Mouse (Mus musculus): ENCODE data around the gene Cyb5b. TPM values are rescaled to one million over a fixed set of nuclear protein-coding genes. Genes with fewer than 3 reads are reported as not detected.

Gene Cyb5b
- polyA plus RNA-seq, 1 experiment, result 0.57 TPM

GRCm38 (mm10) chr8:107139704-107140470, 10.6 kb upstream of the Cyb5b start:
- Histone ChIP-seq H3K4me3 (replicated peaks) (no peak overlapping the region), H3K36me3 (ENCODE audit: control insufficient read depth) (no peaks in the 10 kb centered on the region)
- TF ChIP-seq TAL1 (IDR thresholded peaks at IDR 0.05; ENCODE audit: low read length), result no peak

GRCm38 (mm10) chr8:107142539-107142938, 7.9 kb upstream of the Cyb5b start:
- no peaks in the 10 kb centered on the region for H3K36me3 ChIP-seq (ENCODE audit: control insufficient read depth)
- H3K4me1 ChIP-seq (ENCODE audit: control insufficient read depth), result peaks cover 10% of the 10 kb centered on the region
- no peak for TF ChIP-seq TAL1 (IDR thresholded peaks at IDR 0.05; ENCODE audit: low read length)
- H3K4me3 ChIP-seq (replicated peaks), result no peak overlapping the region
- no peaks in the 10 kb centered on the region for H3K9me3 ChIP-seq (ENCODE audit: control insufficient read depth, low read length)
- no peaks in the 10 kb centered on the region for H3K27me3 ChIP-seq (ENCODE audit: control insufficient read depth)

More at GRCm38 (mm10) chr8:107139704-107140470, 10.6 kb upstream of the Cyb5b start:
- peaks cover 10% of the 10 kb centered on the region for H3K4me1 ChIP-seq (ENCODE audit: control insufficient read depth)
- no peaks in the 10 kb centered on the region for H3K27me3 ChIP-seq (ENCODE audit: control insufficient read depth)
- H3K9me3 ChIP-seq (ENCODE audit: control insufficient read depth, low read length), result no peaks in the 10 kb centered on the region

GRCm38 (mm10) chr8:107143501-107143900, 6.9 kb upstream of the Cyb5b start:
- peaks cover 10% of the 10 kb centered on the region for H3K4me1 ChIP-seq (ENCODE audit: control insufficient read depth)
- H3K27me3 ChIP-seq (ENCODE audit: control insufficient read depth), result no peaks in the 10 kb centered on the region
- TF ChIP-seq GATA1 (IDR thresholded peaks at IDR 0.05; ENCODE audit: low read length) (no peak), TAL1 (IDR thresholded peaks at IDR 0.05; ENCODE audit: low read length) (no peak)
- H3K9me3 ChIP-seq (ENCODE audit: control insufficient read depth, low read length), result no peaks in the 10 kb centered on the region
- no peak overlapping the region for H3K4me3 ChIP-seq (replicated peaks)
- H3K36me3 ChIP-seq (ENCODE audit: control insufficient read depth), result no peaks in the 10 kb centered on the region

- TF ChIP-seq GATA1 (IDR thresholded peaks at IDR 0.05; ENCODE audit: low read length) (no peak), TAL1 (IDR thresholded peaks at IDR 0.05; ENCODE audit: low read length) (no peak)
- Histone ChIP-seq H3K27me3 (ENCODE audit: control insufficient read depth) (no peaks in the 10 kb centered on the region), H3K9me3 (ENCODE audit: control insufficient read depth, low read length) (no peaks in the 10 kb centered on the region), H3K4me3 (replicated peaks) (no peak overlapping the region), H3K4me1 (ENCODE audit: control insufficient read depth) (peaks cover 15% of the 10 kb centered on the region), H3K36me3 (ENCODE audit: control insufficient read depth) (no peaks in the 10 kb centered on the region)
Observed at GRCm38 (mm10) chr8:107146186-107146585, 4.3 kb upstream of the Cyb5b start.

GRCm38 (mm10) chr8:107148802-107149201, 1.6 kb upstream of the Cyb5b start:
- H3K4me1 ChIP-seq (ENCODE audit: control insufficient read depth), result peaks cover 22% of the 10 kb centered on the region
- TF ChIP-seq GATA1 (IDR thresholded peaks at IDR 0.05; ENCODE audit: low read length), result no peak
- no peak for TF ChIP-seq TAL1 (IDR thresholded peaks at IDR 0.05; ENCODE audit: low read length)
- H3K4me3 ChIP-seq (replicated peaks), result no peak overlapping the region
- H3K9me3 ChIP-seq (ENCODE audit: control insufficient read depth, low read length), result no peaks in the 10 kb centered on the region
- no peaks in the 10 kb centered on the region for H3K27me3 ChIP-seq (ENCODE audit: control insufficient read depth)
- peaks cover 15% of the 10 kb centered on the region for H3K36me3 ChIP-seq (ENCODE audit: control insufficient read depth)

- Histone ChIP-seq H3K9me3 (ENCODE audit: control insufficient read depth, low read length) (no peaks in the 10 kb centered on the region), H3K4me1 (ENCODE audit: control insufficient read depth) (peaks cover 22% of the 10 kb centered on the region), H3K4me3 (replicated peaks) (peak overlapping the region; percentile 95), H3K27me3 (ENCODE audit: control insufficient read depth) (no peaks in the 10 kb centered on the region), H3K36me3 (ENCODE audit: control insufficient read depth) (peaks cover 25% of the 10 kb centered on the region)
- no peak for TF ChIP-seq TAL1 (IDR thresholded peaks at IDR 0.05; ENCODE audit: low read length)
Observed at GRCm38 (mm10) chr8:107150057-107150403, 410 bp upstream of the Cyb5b start.

- H3K4me3 ChIP-seq (replicated peaks), result peak overlapping the region; percentile 95
- H3K9me3 ChIP-seq (ENCODE audit: control insufficient read depth, low read length), result no peaks in the 10 kb centered on the region
- H3K36me3 ChIP-seq (ENCODE audit: control insufficient read depth), result peaks cover 36% of the 10 kb centered on the region
- no peaks in the 10 kb centered on the region for H3K27me3 ChIP-seq (ENCODE audit: control insufficient read depth)
- peaks cover 22% of the 10 kb centered on the region for H3K4me1 ChIP-seq (ENCODE audit: control insufficient read depth)
- TF ChIP-seq GATA1 (IDR thresholded peaks at IDR 0.05; ENCODE audit: low read length) (no peak), TAL1 (IDR thresholded peaks at IDR 0.05; ENCODE audit: low read length) (no peak)
Observed at GRCm38 (mm10) chr8:107151212-107151920, 926 bp downstream of the Cyb5b start.

GRCm38 (mm10) chr8:107153326-107154210, 3.1 kb downstream of the Cyb5b start:
- H3K36me3 ChIP-seq (ENCODE audit: control insufficient read depth), result peaks cover 46% of the 10 kb centered on the region

GRCm38 (mm10) chr8:107156816-107157215, 6.4 kb downstream of the Cyb5b start:
- peaks cover 46% of the 10 kb centered on the region for H3K36me3 ChIP-seq (ENCODE audit: control insufficient read depth)
- H3K4me3 ChIP-seq (replicated peaks), result no peak overlapping the region
- H3K4me1 ChIP-seq (ENCODE audit: control insufficient read depth), result peaks cover 10% of the 10 kb centered on the region
- TF ChIP-seq GATA1 (IDR thresholded peaks at IDR 0.05; ENCODE audit: low read length) (no peak), TAL1 (IDR thresholded peaks at IDR 0.05; ENCODE audit: low read length) (no peak)
- 0 out of 2 replicates have a peak, but pooled peaks cover 2% of the 10 kb centered on the region for H3K9me3 ChIP-seq (ENCODE audit: control insufficient read depth, low read length)
- no peaks in the 10 kb centered on the region for H3K27me3 ChIP-seq (ENCODE audit: control insufficient read depth)

More at GRCm38 (mm10) chr8:107153326-107154210, 3.1 kb downstream of the Cyb5b start:
- peaks cover 30% of the 10 kb centered on the region for H3K4me1 ChIP-seq (ENCODE audit: control insufficient read depth)
- H3K4me3 ChIP-seq (replicated peaks), result no peak overlapping the region
- no peaks in the 10 kb centered on the region for H3K27me3 ChIP-seq (ENCODE audit: control insufficient read depth)
- TF ChIP-seq GATA1 (IDR thresholded peaks at IDR 0.05; ENCODE audit: low read length) (no peak), TAL1 (IDR thresholded peaks at IDR 0.05; ENCODE audit: low read length) (no peak)
- 0 out of 2 replicates have a peak, but pooled peaks cover 2% of the 10 kb centered on the region for H3K9me3 ChIP-seq (ENCODE audit: control insufficient read depth, low read length)

All from erythroblast, embryonic 14.5 days (primary cell).